Mouse (Mus musculus): ENCODE data around the gene Hmx1. TPM values are rescaled to one million over a fixed set of nuclear protein-coding genes. Genes with fewer than 3 reads are reported as not detected.
A peak's percentile ranks its signal among the peaks of the same experiment; 100 is the strongest.

Hmx1 gene
- polyA plus RNA-seq, 1 experiment from 2014 or later: not detected

DNA sequence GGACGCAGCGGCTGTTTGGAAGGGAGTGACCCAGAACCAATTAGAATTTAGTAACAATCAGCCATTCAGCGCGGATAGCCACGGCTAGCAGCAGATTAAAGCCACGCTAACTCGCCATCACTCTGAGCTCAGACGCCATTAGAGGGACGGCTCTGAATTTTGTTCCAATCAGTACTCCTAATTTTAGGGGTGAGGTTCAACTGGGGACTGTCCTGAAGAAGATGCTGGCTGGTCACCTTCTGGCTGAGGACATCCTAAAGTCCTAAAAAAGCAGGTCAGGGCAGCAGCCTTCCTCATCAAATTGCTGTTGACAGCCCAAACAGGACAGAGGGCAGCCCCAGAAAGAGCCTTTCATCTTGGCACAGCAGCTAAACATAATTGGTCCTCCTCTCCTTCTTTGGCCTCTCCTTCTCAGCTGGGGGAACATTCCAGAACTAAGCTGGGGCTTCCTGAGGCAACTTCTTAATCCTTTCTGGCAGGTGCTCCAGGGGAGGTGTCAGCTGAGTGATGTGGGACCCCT lies 18.6 kb downstream of the Hmx1 start:
- no peak overlapping the region for H3K4me2 ChIP-seq (replicated peaks; ENCODE audit: low read depth, low read length)
- H3K27ac ChIP-seq (ENCODE audit: low read length): no peak overlapping the region
- no peak overlapping the region for H3K4me3 ChIP-seq (ENCODE audit: low read depth, low read length)
- H3K9me3 ChIP-seq (ENCODE audit: control insufficient read depth, low read depth, low read length): no peaks in the 10 kb centered on the region
- no peak for ATAC-seq (ENCODE audit: insufficient number of reproducible peaks, insufficient read depth, low FRiP score, low read depth)
- H3K9ac ChIP-seq (replicated peaks; ENCODE audit: low read depth, low read length): no peak overlapping the region
- no peaks in the 10 kb centered on the region for H3K4me1 ChIP-seq (ENCODE audit: control insufficient read depth, insufficient read depth, low read length)
- WGBS: 62% methylated on average over 9 of the region's 9 CpGs
- no peaks in the 10 kb centered on the region for H3K36me3 ChIP-seq (ENCODE audit: control insufficient read depth, insufficient read depth, low read length)
- H3K27me3 ChIP-seq (ENCODE audit: control insufficient read depth, insufficient read depth, low read length): peaks cover 27% of the 10 kb centered on the region

DNA sequence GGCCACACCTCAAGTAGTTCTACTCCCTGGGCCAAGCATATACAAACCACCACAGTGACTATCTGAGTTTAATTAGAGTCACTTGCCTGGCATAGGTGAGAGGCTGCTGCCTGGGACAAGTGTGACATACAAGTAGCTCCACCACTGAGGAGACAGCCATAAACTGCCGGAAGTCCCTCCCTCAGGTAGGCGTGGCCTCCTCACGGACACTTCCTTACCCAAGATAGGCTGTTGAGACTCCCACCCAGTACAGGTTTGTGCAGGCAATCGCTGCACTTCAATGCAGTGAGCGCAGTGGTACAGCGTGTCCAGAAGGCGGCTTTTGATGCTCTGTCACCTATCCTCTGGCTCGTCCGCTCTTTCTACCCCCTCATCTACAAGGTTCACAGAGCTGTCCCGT lies 22.1 kb downstream of the Hmx1 start:
- H3K9me3 ChIP-seq (ENCODE audit: control insufficient read depth, low read depth, low read length): no peaks in the 10 kb centered on the region
- no peak overlapping the region for H3K4me2 ChIP-seq (replicated peaks; ENCODE audit: low read depth, low read length)
- WGBS: 58% methylated on average over 10 of the region's 10 CpGs
- H3K4me3 ChIP-seq (ENCODE audit: low read depth, low read length): no peak overlapping the region
- H3K4me1 ChIP-seq (ENCODE audit: control insufficient read depth, insufficient read depth, low read length): no peaks in the 10 kb centered on the region
- ATAC-seq (ENCODE audit: insufficient number of reproducible peaks, insufficient read depth, low FRiP score, low read depth): no peak
- H3K27ac ChIP-seq (ENCODE audit: low read length): no peak overlapping the region
- H3K9ac ChIP-seq (replicated peaks; ENCODE audit: low read depth, low read length): no peak overlapping the region
- 0 out of 2 replicates have a peak, but pooled peaks cover 4% of the 10 kb centered on the region for H3K27me3 ChIP-seq (ENCODE audit: control insufficient read depth, insufficient read depth, low read length)
- H3K36me3 ChIP-seq (ENCODE audit: control insufficient read depth, insufficient read depth, low read length): no peaks in the 10 kb centered on the region

DNA sequence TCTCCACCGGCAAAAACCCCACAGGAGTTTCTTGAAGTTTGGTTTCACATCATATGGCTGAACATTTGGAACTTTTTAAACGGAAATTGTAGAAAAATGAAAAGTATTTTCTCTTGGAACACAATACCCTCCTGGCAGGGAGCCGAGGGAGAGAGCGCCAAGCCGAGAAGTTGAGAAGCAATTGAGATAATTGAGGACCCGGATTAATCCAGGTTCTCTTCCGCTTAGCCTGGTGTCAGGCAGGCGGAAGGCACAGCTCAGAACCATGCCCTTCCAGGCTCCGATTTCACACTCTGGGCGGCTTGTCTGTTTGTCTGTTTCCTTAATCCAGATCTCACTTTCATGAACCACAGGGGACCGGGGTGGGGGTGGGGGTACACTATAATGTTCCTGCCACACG lies 23.9 kb downstream of the Hmx1 start:
- no peaks in the 10 kb centered on the region for H3K27me3 ChIP-seq (ENCODE audit: control insufficient read depth, insufficient read depth, low read length)
- H3K4me3 ChIP-seq (ENCODE audit: low read depth, low read length): no peak overlapping the region
- no peaks in the 10 kb centered on the region for H3K9me3 ChIP-seq (ENCODE audit: control insufficient read depth, low read depth, low read length)
- no peak overlapping the region for H3K4me2 ChIP-seq (replicated peaks; ENCODE audit: low read depth, low read length)
- H3K27ac ChIP-seq (ENCODE audit: low read length): no peak overlapping the region
- WGBS: 15% methylated on average over 12 of the region's 12 CpGs
- ATAC-seq (ENCODE audit: insufficient number of reproducible peaks, insufficient read depth, low FRiP score, low read depth): no peak
- H3K9ac ChIP-seq (replicated peaks; ENCODE audit: low read depth, low read length): no peak overlapping the region
- H3K36me3 ChIP-seq (ENCODE audit: control insufficient read depth, insufficient read depth, low read length): no peaks in the 10 kb centered on the region
- no peaks in the 10 kb centered on the region for H3K4me1 ChIP-seq (ENCODE audit: control insufficient read depth, insufficient read depth, low read length)

DNA sequence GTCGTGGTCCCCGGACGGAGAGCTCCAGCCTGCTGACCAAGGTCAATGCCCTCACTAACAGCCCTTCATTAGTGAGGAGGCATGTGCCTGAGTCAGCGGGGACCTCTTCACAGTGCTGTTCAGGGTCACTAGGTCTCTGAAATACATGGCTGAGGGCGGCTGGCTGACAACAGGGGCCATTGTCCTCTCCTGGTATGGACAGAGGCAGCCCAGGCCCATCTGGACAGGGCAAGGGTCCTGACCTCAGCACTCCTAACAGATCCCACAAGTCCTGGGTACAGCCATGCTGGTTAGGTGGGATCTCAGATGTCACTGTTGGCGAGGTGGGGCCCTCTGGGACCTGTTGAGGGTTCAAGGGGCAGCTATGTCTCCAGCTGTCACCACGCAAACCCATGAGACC lies 28.8 kb downstream of the Hmx1 start:
- Histone ChIP-seq H3K4me3 (ENCODE audit: low read depth, low read length) (no peak overlapping the region), H3K27me3 (ENCODE audit: control insufficient read depth, insufficient read depth, low read length) (no peaks in the 10 kb centered on the region), H3K36me3 (ENCODE audit: control insufficient read depth, insufficient read depth, low read length) (no peaks in the 10 kb centered on the region), H3K27ac (ENCODE audit: low read length) (no peak overlapping the region), H3K4me2 (replicated peaks; ENCODE audit: low read depth, low read length) (no peak overlapping the region), H3K9ac (replicated peaks; ENCODE audit: low read depth, low read length) (no peak overlapping the region), H3K9me3 (ENCODE audit: control insufficient read depth, low read depth, low read length) (no peaks in the 10 kb centered on the region), H3K4me1 (ENCODE audit: control insufficient read depth, insufficient read depth, low read length) (no peaks in the 10 kb centered on the region)
- no peak for ATAC-seq (ENCODE audit: insufficient number of reproducible peaks, insufficient read depth, low FRiP score, low read depth)
- 31% methylated on average over 7 of the region's 7 CpGs for WGBS

DNA sequence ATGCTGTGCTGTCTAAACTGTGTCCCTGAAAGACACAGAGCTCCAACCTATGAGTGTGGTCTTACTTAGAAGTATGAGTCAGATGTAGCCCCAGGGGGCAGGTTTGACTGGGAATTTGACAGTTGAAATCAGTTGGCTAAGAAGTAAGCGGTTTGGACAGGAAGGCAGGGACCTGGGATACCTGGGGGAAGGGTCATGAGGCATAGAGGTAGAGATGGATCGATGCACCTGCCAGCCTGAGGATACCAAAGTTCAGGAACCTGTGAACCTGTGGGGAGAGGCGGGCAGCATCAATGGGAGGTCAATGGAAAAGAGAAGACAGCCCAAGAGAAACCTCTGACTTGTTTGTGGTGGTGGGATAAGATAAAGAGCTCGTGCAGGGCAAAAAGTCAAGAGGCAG lies 32.7 kb downstream of the Hmx1 start:
- 75% methylated on average over 4 of the region's 4 CpGs for WGBS
- no peaks in the 10 kb centered on the region for H3K36me3 ChIP-seq (ENCODE audit: control insufficient read depth, insufficient read depth, low read length)
- no peaks in the 10 kb centered on the region for H3K4me1 ChIP-seq (ENCODE audit: control insufficient read depth, insufficient read depth, low read length)
- no peaks in the 10 kb centered on the region for H3K9me3 ChIP-seq (ENCODE audit: control insufficient read depth, low read depth, low read length)
- no peak overlapping the region for H3K27ac ChIP-seq (ENCODE audit: low read length)
- no peak overlapping the region for H3K4me2 ChIP-seq (replicated peaks; ENCODE audit: low read depth, low read length)
- H3K27me3 ChIP-seq (ENCODE audit: control insufficient read depth, insufficient read depth, low read length): no peaks in the 10 kb centered on the region
- no peak overlapping the region for H3K9ac ChIP-seq (replicated peaks; ENCODE audit: low read depth, low read length)
- no peak overlapping the region for H3K4me3 ChIP-seq (ENCODE audit: low read depth, low read length)
- ATAC-seq (ENCODE audit: insufficient number of reproducible peaks, insufficient read depth, low FRiP score, low read depth): no peak

GRCm38 (mm10) chr5:35425218-35425617 lies 36.3 kb downstream of the Hmx1 start:
- Histone ChIP-seq H3K4me2 (replicated peaks; ENCODE audit: low read depth, low read length) (no peak overlapping the region), H3K27me3 (ENCODE audit: control insufficient read depth, insufficient read depth, low read length) (no peaks in the 10 kb centered on the region; the same call in 1 of the 2 replicates), H3K9me3 (ENCODE audit: control insufficient read depth, low read depth, low read length) (no peaks in the 10 kb centered on the region), H3K4me3 (ENCODE audit: low read depth, low read length) (no peak overlapping the region), H3K27ac (ENCODE audit: low read length) (no peak overlapping the region), H3K36me3 (ENCODE audit: control insufficient read depth, insufficient read depth, low read length) (no peaks in the 10 kb centered on the region), H3K4me1 (ENCODE audit: control insufficient read depth, insufficient read depth, low read length) (no peaks in the 10 kb centered on the region), H3K9ac (replicated peaks; ENCODE audit: low read depth, low read length) (no peak overlapping the region)
- ATAC-seq (ENCODE audit: insufficient number of reproducible peaks, insufficient read depth, low FRiP score, low read depth): 0 out of 2 replicates have a peak, but pooled peaks have one; percentile 49
- 27% methylated on average over 11 of the region's 11 CpGs for WGBS

DNA sequence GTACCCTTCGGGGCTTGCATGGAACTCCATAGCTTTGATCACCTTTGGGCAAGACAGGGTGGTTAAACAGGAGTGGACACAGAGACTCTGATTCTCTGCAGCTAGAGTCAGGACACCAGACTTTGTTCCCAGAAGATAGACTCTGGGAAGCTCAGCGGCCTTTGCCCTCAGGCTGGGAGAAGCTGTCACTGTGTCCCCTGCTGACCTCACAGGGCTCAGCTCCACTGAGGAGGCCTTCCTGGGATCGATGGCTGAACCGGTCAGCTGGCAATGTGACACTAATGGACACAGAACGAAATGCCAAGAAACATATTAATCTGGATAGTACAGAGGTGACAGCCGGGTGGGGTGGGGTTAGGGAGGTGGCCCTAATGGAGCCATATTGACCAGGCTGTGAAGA lies 39.0 kb downstream of the Hmx1 start:
- no peak for ATAC-seq (ENCODE audit: insufficient number of reproducible peaks, insufficient read depth, low FRiP score, low read depth)

DNA sequence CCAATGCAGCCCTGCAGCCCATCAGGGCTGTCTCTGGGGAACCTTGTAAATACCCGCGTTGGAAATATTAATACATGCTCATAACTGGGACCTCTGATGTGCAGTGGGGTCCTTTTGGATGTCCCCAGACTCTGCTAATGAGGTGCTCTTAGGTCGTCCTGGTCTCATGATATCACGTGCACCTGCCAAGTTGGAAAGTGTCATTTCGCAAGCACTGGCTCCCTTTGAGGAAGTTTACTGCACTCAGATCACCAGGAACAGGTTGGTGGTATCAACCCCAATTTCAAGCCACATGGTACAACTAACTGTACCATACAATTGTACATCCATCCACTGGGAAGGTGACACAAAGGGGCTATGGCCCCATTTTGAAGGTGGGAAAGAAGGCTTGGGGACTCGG lies 39.5 kb downstream of the Hmx1 start:
- no peaks in the 10 kb centered on the region for H3K9me3 ChIP-seq (ENCODE audit: control insufficient read depth, low read depth, low read length)
- H3K36me3 ChIP-seq (ENCODE audit: control insufficient read depth, insufficient read depth, low read length): no peaks in the 10 kb centered on the region
- H3K4me3 ChIP-seq (ENCODE audit: low read depth, low read length): no peak overlapping the region
- no peak for ATAC-seq (ENCODE audit: insufficient number of reproducible peaks, insufficient read depth, low FRiP score, low read depth)
- WGBS: 86% methylated on average over 6 of the region's 6 CpGs
- H3K4me1 ChIP-seq (ENCODE audit: control insufficient read depth, insufficient read depth, low read length): no peaks in the 10 kb centered on the region
- H3K27ac ChIP-seq (ENCODE audit: low read length): no peak overlapping the region
- no peak overlapping the region for H3K4me2 ChIP-seq (replicated peaks; ENCODE audit: low read depth, low read length)
- no peak overlapping the region for H3K9ac ChIP-seq (replicated peaks; ENCODE audit: low read depth, low read length)
- H3K27me3 ChIP-seq (ENCODE audit: control insufficient read depth, insufficient read depth, low read length): no peaks in the 10 kb centered on the region; the same call in 1 of the 2 replicates

More for the DNA sequence above, 39.0 kb downstream of the Hmx1 start:
- H3K36me3 ChIP-seq (ENCODE audit: control insufficient read depth, insufficient read depth, low read length): no peaks in the 10 kb centered on the region
- no peaks in the 10 kb centered on the region for H3K9me3 ChIP-seq (ENCODE audit: control insufficient read depth, low read depth, low read length)
- no peak overlapping the region for H3K4me3 ChIP-seq (ENCODE audit: low read depth, low read length)
- H3K4me1 ChIP-seq (ENCODE audit: control insufficient read depth, insufficient read depth, low read length): no peaks in the 10 kb centered on the region
- H3K4me2 ChIP-seq (replicated peaks; ENCODE audit: low read depth, low read length): no peak overlapping the region
- no peaks in the 10 kb centered on the region; the same call in 1 of the 2 replicates for H3K27me3 ChIP-seq (ENCODE audit: control insufficient read depth, insufficient read depth, low read length)
- no peak overlapping the region for H3K27ac ChIP-seq (ENCODE audit: low read length)
- 57% methylated on average over 6 of the region's 6 CpGs for WGBS
- no peak overlapping the region for H3K9ac ChIP-seq (replicated peaks; ENCODE audit: low read depth, low read length)

GRCm38 (mm10) chr5:35432098-35432497 lies 43.2 kb downstream of the Hmx1 start:
- 47% methylated on average over 6 of the region's 6 CpGs for WGBS
- ATAC-seq (ENCODE audit: insufficient number of reproducible peaks, insufficient read depth, low FRiP score, low read depth): no peak

More at GRCm38 (mm10) chr5:35432098-35432497, 43.2 kb downstream of the Hmx1 start:
- no peak overlapping the region for H3K9ac ChIP-seq (replicated peaks; ENCODE audit: low read depth, low read length)
- H3K4me1 ChIP-seq (ENCODE audit: control insufficient read depth, insufficient read depth, low read length): no peaks in the 10 kb centered on the region
- H3K36me3 ChIP-seq (ENCODE audit: control insufficient read depth, insufficient read depth, low read length): no peaks in the 10 kb centered on the region
- no peaks in the 10 kb centered on the region for H3K9me3 ChIP-seq (ENCODE audit: control insufficient read depth, low read depth, low read length)
- H3K27me3 ChIP-seq (ENCODE audit: control insufficient read depth, insufficient read depth, low read length): no peaks in the 10 kb centered on the region; the same call in 1 of the 2 replicates
- H3K27ac ChIP-seq (ENCODE audit: low read length): no peak overlapping the region
- no peak overlapping the region for H3K4me2 ChIP-seq (replicated peaks; ENCODE audit: low read depth, low read length)
- no peak overlapping the region for H3K4me3 ChIP-seq (ENCODE audit: low read depth, low read length)
